Mouse (Mus musculus): ENCODE results near the gene F9.
A peak's percentile ranks its signal among the peaks of the same experiment; 100 is the strongest.
"Not testable (repeated sequence)": the region's sequence is repeated elsewhere in the genome, so short reads cannot be mapped to it uniquely, and the experiment has no call there.

Gene F9

DNA sequence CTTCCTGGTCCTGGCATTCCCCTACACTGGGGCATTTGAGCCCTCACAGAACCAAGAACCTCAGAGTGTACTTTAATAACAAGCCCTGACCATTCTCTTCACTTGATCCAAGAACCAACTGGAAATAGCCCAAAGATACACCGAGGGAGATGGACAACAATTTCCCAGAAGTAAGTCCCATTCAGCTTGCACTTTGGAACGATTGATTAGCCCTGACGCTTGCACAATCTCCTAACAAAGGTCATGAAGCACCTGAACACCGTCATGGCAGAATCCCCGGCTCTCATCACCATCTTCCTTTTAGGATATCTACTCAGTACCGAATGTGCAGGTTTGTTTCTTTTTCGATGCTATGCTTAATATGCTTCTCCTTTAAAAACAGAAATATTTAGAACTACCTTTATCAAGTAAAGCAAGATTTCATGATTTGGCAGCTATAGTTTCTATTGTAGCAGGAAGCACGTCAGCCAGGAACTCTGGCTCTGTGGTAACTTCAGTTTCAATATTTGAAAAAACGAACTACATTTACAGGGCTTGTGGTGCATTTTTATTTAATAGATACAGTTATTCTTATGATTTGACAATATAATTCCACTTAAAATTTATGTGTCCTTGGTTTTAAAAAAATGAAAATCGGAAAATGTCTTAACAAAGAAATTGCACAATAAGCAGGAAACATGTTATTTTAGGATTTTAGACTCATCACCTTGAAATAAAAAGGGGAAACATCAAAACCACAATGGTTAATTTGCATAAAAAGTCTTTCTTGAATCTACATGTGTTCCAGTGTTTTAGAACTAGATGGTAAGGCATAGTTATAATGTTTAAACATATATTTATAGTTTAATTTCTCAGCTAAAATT lies at the start of gene F9:
Gene F9, plus strand, starts transcription at position 244 of the 863 bp plus-strand sequence.
- DNase-seq (ENCODE audit: inconsistent ontology term): no peak

DNA sequence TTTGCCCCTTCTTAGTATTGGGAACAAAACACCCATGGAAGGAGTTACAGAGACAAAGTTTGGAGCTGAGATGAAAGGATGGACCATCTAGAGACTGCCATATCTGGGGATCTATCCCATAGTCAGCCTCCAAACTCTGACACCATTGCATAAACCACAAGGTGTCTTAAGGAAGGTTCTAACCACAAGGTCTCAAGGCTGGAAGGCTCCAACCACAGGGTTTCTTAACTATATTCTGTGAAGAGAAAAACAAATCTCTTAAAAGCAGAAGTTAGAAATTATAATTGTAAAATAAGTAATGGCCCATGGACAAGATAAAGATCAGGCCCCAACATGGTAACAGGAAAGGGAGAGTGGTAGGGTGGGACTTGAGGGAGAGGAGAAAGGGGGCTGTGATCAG lies 29.5 kb upstream of the F9 start:
- DNase-seq (ENCODE audit: inconsistent ontology term): not testable (repeated sequence)

DNA sequence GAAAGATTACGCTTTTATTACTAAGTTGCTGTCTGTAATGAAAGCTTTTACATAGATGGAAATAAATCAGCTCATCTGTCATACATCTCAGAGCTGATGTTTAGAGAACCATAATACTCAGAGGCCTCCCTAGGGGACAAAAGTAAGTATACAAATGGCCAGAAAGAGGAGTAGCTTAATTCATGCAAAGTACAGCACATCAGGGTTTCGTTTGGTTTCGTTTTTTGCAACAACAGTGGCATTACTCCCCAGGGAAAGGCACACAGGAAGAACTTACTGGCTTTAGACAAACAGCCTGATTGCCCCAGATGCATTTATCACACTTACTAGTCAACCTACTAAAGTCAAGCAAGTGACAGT lies 800 bp downstream of the F9 start:
- no peak for DNase-seq (ENCODE audit: inconsistent ontology term)

DNA sequence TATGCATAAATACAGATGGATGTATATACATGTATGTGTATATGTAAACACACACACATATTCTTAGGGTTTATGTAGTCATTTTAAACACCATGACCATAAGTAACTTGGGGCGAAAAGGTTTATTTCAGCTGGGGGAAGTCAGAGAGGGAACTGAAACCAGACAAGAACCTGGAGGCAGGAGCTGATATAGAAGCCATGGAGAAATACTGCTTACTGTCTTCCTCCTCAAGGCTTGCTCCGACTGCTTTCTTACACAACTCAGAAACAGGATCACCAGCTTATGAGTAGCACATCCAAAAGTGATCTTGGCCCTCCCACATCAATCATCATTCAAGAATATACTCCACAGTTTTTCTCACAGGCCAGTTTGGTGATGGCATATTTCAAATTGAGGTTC lies 2.2 kb downstream of the F9 start:
- DNase-seq (ENCODE audit: inconsistent ontology term): no peak

DNA sequence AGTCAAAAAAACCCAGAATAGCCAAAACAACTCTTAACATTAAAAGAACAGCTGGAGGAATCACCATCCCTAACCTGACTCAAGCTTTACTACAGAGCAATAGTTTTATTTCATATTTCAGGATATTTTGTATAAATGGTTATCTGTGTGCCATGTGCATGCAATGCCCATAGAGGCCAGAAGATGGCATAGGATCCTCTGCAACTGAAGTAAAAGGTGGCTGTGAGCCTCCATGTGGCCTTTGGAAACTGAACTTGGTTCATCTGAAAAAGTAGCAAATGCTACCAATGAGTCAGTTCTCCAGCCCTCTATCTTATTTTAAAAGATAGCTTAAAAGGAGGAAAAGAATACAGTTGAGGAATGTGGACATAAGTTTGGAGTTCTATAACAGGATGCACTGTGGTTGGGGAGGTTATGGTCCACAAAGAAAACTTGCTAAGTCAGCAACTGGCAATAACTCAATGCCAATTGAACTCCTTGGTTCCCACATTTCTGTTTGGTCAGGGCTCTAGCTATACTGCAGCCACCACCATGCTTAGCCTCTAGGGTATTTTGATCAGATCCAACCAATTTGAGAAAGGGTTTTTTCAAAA lies 13.9 kb downstream of the F9 start:
- DNase-seq (ENCODE audit: inconsistent ontology term): peak; percentile 7

DNA sequence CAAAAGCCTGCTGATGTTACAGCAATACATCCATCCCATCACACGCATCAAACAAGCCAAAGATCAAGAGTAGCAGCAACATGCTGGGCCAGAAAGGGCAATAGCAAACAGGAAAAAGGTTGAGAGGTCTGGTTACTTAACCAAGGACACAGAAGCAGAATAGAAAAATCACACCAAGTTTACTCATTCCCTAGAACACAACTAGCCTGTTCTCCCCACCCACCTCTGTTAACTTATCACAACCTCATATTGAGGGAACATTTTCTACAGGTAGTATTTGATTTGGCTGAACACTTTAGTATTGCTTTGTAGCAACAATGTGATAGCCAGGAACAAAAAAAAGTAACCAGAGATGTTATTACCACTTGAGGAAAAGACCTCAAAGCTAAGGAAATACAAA lies 15.3 kb downstream of the F9 start:
- no peak for DNase-seq (ENCODE audit: inconsistent ontology term)

DNA sequence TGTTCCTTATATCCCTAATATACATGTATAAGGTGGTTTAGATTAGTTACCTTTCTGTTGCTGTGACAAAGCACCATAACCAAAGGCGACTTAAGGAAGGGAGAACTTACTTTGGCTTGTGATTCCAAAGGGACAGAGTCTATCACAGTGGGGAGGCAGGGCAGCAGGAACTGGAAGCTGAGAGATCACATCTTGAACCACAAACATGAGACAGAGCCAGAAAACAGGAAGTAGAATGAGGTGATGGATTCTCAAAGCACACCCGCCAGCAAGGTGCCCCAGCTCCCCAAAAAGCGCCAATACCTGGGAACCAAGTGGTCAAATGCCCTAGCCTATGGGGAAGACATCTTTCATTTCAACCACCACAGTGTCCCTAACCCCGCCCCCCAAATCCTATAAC lies 21.7 kb downstream of the F9 start:
- DNase-seq (ENCODE audit: inconsistent ontology term): no peak

DNA sequence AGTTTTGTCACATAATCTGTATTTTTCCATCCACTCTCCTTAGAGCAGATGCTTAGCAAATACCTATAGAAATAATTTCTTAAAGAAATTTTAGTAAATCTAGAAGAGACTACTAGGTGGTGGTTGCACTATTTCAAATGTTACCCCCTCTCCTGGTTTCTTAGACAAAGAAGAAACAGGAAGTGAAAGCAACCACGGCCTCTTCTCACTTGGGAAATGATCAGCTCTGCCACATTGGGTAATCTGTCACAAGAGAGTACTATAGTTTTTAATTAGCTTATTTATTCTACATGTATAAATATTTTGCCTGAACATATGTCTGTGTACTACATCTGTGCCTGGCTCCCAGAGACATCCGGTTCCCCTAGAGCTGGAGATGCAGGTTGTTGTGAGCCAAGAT lies 22.3 kb downstream of the F9 start:
- DNase-seq (ENCODE audit: inconsistent ontology term): no peak

DNA sequence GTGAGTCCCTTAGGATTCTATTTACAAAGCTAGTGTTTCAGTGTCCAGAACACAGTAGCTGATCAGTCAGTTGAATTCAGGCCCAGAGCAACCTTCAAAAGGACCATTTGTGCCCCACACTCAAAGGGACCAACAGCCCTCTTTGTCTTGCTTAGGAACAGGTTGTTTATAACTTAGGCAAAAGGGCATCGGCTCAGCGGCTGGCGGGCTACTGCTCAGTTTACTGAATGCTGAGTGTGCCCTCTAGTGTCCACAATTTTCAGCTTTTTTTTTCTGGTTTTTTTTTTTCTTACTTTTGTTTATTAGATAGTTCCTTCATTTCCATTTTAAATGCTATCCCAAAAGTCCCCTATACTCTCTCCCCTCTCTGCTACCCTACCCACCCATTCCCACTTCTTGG lies 27.4 kb downstream of the F9 start:
- peak; percentile 19 for DNase-seq (ENCODE audit: inconsistent ontology term)

DNA sequence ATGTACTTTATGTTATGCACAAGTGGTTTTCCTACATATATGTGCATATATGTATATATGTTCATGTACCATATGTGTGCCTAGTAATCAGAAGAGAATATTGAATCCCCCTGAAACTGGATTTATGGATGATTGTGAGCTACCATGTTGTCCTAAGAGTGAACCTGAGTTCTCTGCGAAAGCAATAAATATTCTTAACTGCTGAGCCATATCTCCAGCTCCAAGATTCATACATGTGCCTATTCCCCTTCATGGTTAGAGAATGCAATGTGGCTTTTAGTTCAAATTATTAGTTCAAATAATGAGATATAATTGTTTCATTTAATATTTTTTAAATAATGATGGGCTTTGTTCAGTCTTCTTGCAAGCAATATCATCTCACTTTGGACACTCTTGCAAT lies 55.5 kb downstream of the F9 start:
- DNase-seq (ENCODE audit: inconsistent ontology term): no peak

DNA sequence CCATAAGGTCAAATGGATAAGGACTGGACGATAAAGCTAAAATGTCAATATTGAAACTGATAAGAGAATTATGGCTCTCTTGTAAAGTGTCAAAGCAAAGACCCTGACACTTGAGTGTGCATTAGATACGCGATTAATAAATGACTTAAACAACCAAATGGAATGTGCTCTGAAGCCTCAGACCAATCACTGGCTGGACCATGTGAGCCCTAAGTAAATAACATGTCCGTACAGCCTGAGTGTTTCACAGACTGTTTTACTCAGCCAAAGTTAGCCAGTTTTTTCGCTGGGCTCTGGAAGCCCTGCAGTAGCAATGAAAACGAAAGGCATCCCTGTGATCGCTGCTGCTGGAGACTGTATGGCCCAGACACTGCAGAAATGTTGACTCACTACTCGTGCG lies 55.9 kb downstream of the F9 start:
- DNase-seq (ENCODE audit: inconsistent ontology term): no peak

DNA sequence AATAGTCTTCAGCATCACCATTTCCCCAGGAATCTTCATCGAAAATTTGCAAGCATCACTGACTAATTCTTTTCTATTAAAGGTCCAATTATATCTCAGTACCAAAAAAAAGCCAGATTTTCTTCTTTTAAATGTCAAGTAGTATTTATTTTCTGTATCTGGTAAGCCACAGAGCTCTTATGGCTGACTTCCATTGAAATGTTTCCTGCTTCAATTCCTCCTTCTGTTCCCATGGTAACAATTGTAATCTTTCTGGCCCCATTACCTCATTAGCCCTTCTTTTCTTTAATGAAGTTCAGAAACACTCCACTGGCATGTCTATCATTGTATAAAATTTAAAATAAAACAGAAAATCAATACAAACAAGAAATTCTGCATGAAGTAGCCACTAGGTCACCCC lies 76.1 kb downstream of the F9 start:
- DNase-seq (ENCODE audit: inconsistent ontology term): peak; percentile 52

Data from Muller cell, postnatal 12 days (primary cell).